Mouse (Mus musculus) heart, postnatal 14 days (tissue): ENCODE measurements around the gene D6Ertd527e. TPM values are rescaled to one million over a fixed set of nuclear protein-coding genes. Genes with fewer than 3 reads are reported as not detected.

Experiments
- DNase-seq, 2 experiments: peaks; one replicate each; pipeline ENCODE4 v3.0.0; 2021 to 2022
- intact Hi-C: fragments of 180-260 bp; cut with DNase I; formaldehyde crosslinking; loops from one replicate; pipeline ENCODE4 v1.15.1; 2025
- total RNA-seq, 2 experiments: library from RNA; stranded (reverse); gene quantifications; 2 replicates each; pipeline ENCODE4 v1.2.3; 2021

The D6Ertd527e gene
- total RNA-seq, 2 experiments from 2014 or later, result not detected

DNA sequence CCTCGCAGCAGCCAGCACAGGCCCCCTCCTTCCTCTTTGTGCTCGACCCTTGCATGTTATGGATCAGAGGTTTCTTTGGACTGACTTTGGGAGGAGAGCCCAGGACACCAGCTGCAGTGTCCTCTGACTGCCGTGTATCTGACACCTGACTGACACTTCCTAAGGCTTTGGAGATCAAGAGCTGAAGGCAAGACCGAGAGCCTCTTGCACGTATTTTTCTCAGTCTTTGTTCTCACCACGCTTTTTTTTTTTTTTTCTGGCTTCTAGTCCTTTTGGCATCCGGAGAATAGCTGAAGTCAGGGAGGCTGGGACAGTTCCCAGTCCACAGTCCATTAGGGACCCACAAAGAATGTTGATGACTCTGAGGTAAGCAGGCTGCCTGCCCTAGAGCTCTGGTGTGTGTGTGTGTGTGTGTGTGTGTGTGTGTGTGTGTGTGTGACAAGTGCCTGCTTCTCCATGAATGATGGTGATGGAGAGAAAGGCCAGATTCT lies 2.1 kb upstream of the D6Ertd527e start:
- intact Hi-C loops, result loop anchor here (5.0 kb wide), 2 partner anchors 115 to 170 kb away; no protein-coding TSS in a partner anchor
- DNase-seq, result peak; percentile 45 to 53

DNA sequence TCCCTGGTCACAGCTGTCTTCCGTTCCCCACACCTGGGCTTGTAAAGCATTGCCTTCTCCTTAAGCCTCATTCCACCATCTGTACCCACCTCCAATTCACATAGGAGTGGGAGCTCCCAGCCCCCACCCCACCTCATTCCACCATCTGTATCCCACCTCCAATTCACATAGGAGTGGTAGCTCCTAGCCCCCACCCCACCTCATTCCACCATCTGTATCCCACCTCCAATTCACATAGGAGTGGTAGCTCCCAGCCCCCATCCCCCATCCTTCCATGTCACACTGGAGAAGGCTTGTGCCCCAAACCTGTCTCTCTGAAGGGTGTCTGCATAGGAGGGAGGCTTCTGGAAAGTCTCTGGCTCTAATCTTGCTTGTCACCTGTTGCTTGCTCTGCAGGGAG lies 1.2 kb upstream of the D6Ertd527e start:
- no peak for DNase-seq
- intact Hi-C loops, result loop anchor here (5.0 kb wide), 2 partner anchors 114 to 169 kb away; no protein-coding TSS in a partner anchor

DNA sequence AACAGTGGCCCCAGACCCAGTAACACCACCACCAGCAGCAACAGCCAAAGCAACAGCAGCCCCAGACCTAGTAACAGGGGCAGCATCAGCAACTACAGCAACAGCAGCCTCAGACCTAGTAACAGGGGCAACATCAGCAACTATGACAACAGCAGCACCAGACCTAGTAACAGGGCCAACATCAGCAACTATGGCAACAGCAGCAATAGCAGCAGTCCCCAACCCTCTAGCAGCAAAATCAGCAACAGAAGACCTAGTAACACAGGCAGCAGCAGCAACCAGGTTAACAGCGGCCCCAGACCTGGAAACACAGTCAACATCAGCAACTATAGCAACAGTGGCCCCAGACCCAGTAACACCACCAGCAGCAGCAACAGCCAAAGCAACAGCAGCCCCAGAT lies 6.9 kb downstream of the D6Ertd527e start:
- intact Hi-C loops, result no loop called here

DNA sequence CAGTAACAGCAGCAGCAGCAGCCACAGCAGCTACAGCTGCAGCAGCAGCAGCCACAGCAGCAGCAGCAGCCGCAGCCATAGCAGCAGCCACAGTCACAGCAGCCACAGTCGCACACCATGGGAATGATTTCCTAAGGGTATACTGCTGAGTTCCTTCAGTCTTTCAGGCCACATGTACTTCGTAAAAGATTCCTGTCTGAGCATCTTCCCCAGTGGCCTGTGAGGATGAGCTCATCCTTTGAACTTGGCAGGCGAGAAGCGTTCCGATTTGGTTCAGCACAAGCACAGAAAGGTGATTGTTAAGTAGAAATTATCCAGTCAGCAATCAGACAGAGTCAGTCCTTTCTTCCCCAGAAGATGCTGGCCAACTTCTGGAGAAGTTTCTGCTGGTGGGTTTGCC lies 7.6 kb downstream of the D6Ertd527e start:
- DNase-seq, result peak; percentile 26 to 51
- intact Hi-C loops, result no loop called here

More for the DNA sequence above, 6.9 kb downstream of the D6Ertd527e start:
- DNase-seq, result no peak

GRCm38 (mm10) chr6:87115981-87116380 lies 11.4 kb downstream of the D6Ertd527e start:
- DNase-seq, result no peak
- intact Hi-C loops, result no loop called here

- intact Hi-C loops, result no loop called here
- DNase-seq, result no peak
Observed at GRCm38 (mm10) chr6:87116596-87116995, 12.1 kb downstream of the D6Ertd527e start.

GRCm38 (mm10) chr6:87119066-87119837 lies 14.7 kb downstream of the D6Ertd527e start:
- no peak for DNase-seq
- intact Hi-C loops, result no loop called here

DNA sequence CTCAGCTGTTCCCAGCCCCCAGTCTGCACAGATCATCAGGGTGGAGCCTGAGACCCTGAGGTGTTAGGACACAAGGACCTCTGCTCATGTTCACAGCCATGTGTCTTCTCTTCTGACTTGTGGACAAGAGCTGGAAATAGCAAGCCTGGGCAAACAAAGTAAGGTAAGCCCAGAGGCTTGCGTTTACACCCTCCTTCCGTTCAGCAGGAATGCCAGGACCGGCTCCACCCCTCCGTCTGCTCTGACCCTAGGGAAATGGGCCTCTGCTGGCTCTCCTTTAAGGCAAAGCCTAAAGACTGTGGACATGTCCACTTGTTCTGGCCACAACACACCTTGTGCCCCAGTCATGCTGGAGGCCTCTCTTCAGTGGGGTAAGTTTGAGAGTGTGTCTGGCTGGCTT lies 15.4 kb downstream of the D6Ertd527e start:
- no peak for DNase-seq
- intact Hi-C loops, result no loop called here

DNA sequence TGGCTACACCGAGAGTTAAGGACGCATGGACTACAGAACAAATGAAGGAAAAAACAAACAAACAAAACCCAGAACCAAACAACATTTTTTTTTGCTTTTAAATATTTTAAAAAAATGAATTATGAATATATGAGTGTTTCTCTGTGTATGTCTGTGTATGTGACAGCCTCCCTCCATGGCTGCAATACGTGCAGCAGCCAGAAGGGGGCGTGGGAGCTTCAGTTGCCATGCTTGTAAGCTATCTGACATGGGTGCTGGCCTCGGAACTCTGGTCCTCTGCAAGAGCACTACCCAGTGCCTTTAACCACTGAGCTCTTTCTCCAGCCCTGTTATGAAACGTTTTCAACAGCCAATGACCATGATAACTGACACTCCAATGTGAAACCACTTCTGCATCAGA lies 16.1 kb downstream of the D6Ertd527e start:
- intact Hi-C loops, result no loop called here
- DNase-seq, result no peak

DNA sequence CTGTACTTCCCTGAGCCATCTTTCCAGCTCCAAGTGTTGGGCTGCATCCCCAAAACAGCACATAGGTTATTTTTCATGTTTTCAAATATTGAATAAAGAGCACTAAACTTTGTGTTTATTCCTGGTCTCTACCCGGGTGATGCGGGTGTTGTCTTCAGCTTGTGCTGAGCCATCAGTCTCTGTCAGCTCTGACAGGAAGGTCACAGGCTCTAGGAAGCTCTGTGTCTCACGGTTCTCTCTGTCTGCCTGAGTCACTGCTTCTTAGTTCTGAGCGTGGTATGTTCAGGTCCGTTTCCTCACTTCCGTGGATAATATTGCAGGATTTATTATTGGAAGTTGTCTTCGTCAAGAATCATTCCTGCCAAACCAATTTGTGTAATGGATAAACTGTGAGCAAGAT lies 17.4 kb downstream of the D6Ertd527e start:
- no peak for DNase-seq
- intact Hi-C loops, result no loop called here

DNA sequence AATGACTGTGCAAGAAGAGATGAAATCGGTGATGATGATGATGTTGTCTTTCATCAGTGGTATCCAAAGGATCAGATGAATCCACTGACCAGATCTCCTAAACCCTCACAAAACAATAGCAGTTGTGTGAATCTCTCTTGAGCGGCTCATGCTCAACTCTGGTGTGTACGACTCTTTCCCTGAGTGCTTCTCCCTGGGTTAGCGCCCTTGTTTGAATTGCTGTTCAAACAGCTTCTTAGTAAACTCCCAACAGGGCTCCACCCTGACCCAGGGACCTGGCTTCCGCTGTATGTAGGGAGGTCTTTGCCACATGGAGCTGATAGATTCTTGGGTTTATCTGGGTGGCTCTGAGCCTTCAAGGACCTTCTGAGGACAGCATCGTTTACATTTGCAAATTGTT lies 18.9 kb downstream of the D6Ertd527e start:
- no peak for DNase-seq
- intact Hi-C loops, result no loop called here

DNA sequence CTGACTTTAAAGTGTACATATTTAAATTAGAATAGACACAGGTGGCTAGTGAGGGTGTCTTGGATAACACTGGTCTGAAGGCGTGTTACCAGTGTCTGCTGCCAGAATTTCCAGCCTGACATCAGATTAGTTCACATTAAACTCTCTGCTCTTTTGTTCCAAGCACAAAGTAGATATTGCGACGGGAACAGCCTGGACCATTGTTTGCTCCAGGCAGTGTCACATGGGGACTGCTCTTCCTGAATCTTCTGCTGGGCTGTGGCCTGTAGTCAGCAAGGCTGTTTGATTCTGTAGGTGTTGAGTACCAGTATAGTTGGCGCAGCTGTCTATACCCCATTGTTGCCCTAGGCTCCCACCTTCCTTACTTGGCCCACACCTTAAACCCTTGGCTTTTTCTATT lies 19.4 kb downstream of the D6Ertd527e start:
- intact Hi-C loops, result no loop called here
- DNase-seq, result no peak

GRCm38 (mm10) chr6:87127049-87127753 lies 22.7 kb downstream of the D6Ertd527e start:
- DNase-seq, result no peak
- intact Hi-C loops, result no loop called here

DNA sequence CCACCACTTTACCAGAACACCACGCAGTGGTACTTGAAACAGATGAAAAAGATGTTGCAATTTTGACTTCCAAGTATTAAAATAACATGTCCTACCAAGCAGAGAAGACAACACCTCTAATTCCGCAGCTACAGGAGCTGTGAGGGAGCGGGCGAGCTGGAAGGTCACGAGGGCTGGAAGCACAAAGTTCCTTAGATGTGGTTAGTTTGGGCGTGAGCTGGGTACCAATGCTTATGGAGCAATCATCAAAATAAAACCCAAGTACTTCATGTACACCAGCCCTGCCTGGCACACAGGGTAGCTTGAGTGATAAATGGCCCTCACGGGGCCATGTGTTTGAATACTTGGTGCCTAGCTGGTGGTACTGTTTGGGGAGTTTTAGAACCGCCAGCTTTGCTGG lies 25.3 kb downstream of the D6Ertd527e start:
- DNase-seq, result no peak
- intact Hi-C loops, result no loop called here

DNA sequence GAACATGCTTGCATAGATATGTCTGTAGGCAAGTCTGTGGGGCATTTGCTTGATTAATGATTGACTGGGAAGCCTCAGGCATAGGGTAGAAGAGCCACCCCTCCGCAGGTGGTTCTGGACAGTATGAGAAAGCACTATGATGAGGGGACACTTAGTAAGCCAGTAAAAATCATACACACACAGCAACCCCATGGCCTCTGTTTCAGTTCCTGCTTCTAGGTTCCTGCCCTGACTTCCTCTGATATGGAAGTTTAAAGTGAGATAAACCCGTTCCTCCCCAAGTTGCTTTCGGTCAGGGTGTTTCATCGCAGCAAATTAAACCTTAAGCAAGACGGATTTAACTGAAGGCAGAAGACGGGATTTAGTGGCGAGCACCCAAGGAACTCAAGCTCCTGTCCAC lies 26.1 kb downstream of the D6Ertd527e start:
- intact Hi-C loops, result no loop called here
- no peak for DNase-seq

- intact Hi-C loops, result no loop called here
- DNase-seq, result no peak
Observed at GRCm38 (mm10) chr6:87131078-87131477, 26.5 kb downstream of the D6Ertd527e start.

DNA sequence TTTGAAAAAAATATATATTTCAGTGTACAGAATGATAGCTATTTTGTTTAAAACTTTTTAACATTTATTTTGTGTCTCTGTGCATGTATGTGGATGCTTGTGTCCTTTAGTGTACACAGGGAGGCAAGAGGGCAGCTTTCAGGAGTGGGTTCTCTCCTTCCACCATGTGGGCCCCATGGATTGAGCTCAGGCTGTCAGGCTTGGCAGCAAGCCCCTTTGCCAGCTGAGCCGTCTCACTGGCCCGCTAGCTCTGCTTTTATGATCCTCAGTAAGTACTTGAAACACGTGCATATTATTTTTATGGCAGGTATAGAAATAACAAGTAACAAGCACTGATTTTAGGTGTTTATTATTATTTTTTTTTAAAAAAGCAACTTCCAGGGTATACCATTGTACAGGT lies 29.0 kb downstream of the D6Ertd527e start:
- intact Hi-C loops, result no loop called here

GRCm38 (mm10) chr6:87133966-87134546 lies 29.5 kb downstream of the D6Ertd527e start:
- DNase-seq, result no peak
- intact Hi-C loops, result no loop called here

More for the DNA sequence above, 29.0 kb downstream of the D6Ertd527e start:
- no peak for DNase-seq

- intact Hi-C loops, result no loop called here
Observed at GRCm38 (mm10) chr6:87138479-87138878, 33.9 kb downstream of the D6Ertd527e start.

DNA sequence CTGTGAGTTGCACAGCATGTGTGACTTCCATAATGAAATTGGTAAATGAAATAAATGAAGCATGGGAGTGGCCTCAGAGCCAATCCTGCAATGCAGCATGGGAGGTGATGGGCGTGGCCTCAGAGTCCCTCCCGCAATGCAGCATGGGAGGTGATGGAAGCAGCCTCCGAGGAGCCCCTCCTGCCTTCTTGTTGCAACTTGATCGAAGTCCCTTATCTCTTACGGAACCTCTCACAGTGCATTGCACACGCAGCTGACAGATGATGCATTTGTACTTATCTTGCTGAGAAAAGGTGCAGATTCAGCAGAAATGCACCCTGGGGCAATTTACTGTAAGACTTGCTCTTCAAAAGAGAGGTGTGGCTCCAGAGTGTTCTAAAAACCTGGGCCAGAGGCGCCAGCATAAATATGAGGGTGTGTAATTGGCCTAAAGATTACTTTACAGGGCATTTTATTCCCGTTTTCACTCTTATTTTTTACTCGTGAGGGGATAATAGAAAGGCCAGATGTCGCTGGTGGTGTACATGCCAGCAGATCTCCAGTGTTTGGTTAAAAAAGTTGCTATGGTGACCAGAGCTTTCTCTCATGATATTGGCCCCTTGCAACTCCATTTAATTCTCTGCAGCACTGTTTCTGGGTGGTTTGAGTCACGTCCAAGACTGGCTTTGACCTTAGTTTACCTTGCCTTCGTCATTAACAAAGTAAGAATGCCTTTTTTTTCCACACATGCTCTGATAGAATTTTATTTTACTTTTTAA lies 35.4 kb downstream of the D6Ertd527e start:
- intact Hi-C loops, result no loop called here
- peak in 1 of 2 experiments; percentile 24 for DNase-seq

More at GRCm38 (mm10) chr6:87138479-87138878, 33.9 kb downstream of the D6Ertd527e start:
- no peak for DNase-seq
